Mouse (Mus musculus) heart, postnatal 25 days (tissue): ENCODE results near the gene Mthfs. TPM values are rescaled to one million over a fixed set of nuclear protein-coding genes. Genes with fewer than 3 reads are reported as not detected.
"Not testable (repeated sequence)": the region's sequence is repeated elsewhere in the genome, so short reads cannot be mapped to it uniquely, and the experiment has no call there.

Source experiments
- DNase-seq: peaks from one replicate; pipeline ENCODE4 v3.0.0; 2022; ENCODE audit warnings: low spot score
- intact Hi-C: fragments of 180-260 bp; cut with DNase I; formaldehyde crosslinking; loops from one replicate; pipeline ENCODE4 v1.15.1; 2025
- total RNA-seq, 2 experiments: library from RNA; stranded (reverse); gene quantifications; 2 replicates each; pipeline ENCODE4 v1.2.3; 2021

The Mthfs gene
- total RNA-seq, 2 experiments from 2014 or later: 13.2 to 16.1 TPM

DNA sequence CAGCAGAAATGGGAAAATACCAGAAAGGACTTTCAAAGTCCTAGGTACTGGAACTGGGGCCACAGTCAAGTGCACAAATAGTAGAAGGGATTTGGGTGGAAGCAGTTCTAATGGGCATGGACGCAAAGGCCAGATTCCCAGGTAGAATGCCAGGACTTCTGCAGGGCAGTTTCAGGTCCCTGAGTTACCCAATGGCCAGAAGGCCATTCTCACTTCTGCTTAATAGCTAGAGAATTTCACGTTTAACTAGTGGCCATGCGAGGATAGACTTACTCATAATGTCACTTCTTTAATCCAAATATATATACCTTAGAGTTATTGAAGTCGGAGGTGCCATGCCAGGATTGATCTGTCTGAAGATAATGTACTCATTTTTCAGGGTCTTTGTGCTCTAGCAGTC is 26.7 kb downstream of the Mthfs start:
- DNase-seq, intact Hi-C loops: not testable (repeated sequence)

DNA sequence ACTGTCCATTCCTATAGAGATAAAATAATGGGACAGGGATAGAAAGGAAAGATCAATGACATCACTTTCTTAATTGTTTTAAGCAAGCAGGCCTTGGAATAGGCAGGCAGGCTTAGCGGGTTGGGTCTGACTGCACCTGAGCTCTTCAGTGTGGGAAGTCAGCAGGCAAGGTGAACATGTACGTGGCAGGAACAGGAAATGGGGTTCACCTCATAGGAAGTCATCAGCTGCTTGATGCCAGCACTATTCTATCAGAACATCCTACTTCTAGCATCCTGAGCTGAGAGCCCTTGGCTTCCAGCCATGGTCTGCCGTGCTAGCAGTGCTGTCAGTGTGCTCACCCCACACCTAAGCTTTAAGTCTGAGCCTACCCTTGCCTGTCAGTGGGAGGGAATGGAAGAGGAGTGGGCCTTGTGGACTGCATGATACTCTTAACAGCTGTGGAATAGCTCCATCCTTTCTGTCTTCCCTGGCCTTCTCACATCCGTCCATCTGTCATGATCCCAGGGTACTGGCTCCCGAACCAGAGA is 28.6 kb downstream of the Mthfs start:
- DNase-seq, intact Hi-C loops: not testable (repeated sequence)

DNA sequence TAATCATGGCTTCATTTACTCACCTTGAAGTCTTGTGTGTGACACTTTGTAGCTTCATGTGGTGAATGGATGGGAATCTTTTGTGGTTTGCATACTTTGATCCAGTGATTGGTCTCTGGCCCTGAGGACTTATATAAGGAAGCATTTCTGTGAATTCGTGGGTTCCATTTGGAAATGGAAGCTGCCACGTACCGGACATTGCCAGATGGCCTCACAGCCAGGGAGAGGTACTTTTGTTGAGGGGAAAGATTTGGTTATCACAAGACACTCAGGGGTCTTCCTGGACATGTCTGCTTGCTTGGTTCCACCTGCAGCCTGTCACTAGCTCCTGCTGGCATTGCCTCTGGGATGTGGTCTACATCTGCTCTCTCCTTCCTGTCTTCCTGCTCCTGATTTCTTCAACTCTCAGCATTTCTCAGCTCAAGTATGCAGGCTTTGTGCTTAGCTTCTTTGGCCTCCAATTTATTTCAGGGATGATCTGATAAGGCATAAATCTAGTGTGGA is 30.1 kb downstream of the Mthfs start:
- DNase-seq: not testable (repeated sequence)

DNA sequence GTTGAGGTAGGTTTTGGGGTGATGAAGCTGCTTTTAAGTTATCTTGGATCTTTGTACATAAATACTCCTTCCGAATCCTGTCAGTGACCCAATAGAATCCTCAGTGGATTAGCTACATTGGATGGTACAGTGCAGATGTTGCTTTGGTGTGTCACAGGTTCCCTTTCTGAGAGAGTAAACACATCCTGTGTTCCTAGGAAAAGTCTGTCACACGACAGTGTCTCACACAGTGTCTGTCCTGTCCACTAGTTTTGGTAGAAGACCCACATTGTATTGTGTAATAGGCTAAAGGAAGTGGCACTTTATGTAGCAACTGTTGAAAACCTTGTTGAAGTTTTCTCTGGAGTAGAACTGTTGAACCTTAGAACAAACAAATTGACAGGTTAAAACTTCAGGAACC is 42.9 kb downstream of the Mthfs start:
- intact Hi-C loops: no loop called here
- DNase-seq: no peak

More for the DNA sequence above, 30.1 kb downstream of the Mthfs start:
- intact Hi-C loops: not testable (repeated sequence)

DNA sequence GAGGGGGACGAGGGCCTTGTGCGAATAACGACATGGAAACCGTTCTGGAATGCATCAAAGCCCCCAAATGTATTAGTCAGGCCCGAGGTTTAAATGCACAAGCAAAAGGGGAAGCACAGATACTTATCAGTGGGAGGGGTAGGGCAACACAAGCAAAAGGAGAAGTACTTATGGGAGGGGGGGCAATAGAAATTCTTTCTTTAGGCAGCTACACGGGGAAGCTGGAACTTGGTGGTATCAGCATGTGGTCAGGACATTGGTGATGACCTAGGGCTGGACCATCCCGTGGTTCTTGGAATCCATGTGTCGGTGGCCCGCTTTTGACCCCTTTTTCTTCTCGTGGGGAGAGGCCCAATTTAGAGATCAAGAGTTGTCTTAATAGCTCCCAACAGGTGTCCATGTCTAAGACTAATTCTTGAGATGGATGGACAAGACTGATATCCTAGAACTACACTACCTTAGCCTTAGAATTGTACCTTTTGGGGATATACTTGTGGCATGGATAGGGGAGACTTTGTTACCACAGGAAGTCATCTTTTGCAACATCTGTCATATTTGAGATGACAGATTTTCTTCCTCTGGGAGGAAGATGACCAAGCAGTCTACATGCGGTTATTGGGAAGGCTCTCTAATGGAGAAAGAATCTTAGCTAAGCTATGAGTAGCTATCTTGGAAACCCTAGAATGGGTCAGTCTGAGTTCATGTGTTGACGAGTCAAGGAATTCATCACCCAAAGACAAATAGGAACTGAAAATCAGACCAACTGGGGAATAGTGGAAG is 46.3 kb downstream of the Mthfs start:
- no peak for DNase-seq
- intact Hi-C loops: no loop called here

DNA sequence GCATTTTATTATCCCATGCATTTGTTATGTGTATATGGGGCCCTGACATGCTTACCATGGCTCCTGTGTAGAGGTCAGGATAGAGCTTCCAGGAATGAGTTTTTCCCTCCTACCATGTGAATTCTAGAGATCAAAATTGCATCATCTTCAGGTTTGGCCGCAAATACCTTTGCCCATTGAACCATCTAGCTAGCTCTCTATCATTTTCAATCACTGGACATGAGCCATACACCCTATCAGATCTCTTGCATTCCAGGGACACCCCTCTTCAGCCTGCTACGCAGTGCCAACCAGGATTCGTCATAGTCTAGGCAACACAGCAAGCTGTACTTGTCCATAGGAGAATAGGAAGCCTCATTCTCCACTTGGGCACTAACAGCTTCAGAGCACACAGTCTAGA is 53.5 kb downstream of the Mthfs start:
- intact Hi-C loops: no loop called here

DNA sequence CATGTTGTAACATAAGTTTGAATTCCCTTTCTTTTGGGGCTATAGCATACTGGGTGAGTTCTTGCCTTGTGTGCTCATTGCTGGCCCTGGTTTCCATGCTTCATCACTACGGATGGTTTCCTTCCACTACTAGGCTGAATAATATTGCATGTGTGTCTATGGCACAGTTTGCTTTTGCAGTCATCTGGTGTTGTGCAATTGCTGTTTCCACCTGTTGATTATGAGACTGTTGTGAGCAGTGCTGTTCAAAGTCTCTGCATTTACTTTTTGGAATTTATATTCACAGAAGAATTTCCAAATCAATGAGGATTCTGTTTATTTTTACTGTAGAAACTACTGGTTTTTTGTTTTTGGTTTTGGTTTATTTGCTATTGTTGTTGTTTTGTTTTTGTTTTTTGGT is 54.1 kb downstream of the Mthfs start:
- no peak for DNase-seq
- intact Hi-C loops: no loop called here

More for the DNA sequence above, 53.5 kb downstream of the Mthfs start:
- DNase-seq: no peak

DNA sequence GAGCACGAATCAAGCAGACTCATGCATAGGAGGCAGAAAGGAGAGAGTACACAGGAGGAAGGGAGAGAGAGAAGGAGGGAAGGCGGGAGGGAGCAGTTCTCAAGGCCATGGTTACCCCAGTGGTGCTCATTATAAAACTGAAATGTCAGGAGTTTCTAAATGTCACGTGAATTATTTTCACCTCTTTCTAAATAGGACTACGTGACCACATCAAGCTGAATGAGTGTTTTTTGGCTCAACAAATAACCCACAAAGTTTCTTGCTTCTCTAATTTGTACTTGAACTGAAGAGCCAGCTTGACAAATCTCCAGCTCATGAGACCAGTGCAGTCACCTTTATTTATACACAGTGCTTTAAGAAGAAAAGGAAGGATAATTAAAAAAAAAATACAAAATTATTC is 56.6 kb downstream of the Mthfs start:
- intact Hi-C loops: no loop called here
- no peak for DNase-seq

DNA sequence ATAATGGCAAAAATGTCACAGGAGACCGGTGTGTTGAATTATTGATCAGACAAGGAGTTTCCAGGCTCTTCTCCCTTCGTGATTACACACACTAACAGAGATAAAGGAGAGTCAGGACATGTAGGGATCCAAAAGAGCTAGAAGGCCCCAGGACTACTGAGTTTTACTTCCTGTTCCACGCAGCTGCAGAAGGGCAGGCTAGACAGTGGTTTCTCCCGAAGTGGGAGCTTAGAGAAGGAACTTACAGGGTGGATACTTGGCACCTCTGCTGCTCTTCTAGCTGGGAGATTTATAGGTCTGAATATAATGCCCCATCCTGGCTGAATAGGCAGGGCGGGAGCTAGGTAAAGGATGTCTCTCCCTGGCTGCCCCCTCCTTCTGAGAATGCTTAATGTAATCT is 57.1 kb downstream of the Mthfs start:
- intact Hi-C loops: no loop called here
- DNase-seq: no peak

DNA sequence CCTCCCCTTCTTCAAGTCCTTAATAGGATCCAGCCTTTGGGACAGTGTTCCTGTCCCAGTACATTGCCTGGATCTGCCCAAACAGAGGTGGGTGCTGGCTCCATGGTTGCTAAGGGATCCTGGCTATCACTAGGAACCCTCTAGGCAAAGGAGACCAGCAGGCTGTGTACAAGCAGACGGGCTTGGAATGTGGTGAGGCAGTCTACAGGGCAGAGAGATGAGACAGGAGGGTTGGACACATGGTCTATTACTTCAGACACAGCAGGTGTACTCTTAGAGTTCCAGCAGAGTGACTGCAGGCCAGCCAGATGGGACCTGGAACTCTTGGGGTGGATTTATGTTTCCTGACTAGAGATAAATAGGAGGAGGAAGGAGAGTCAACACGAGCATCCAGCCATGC is 59.9 kb downstream of the Mthfs start:
- intact Hi-C loops: no loop called here
- DNase-seq: no peak

DNA sequence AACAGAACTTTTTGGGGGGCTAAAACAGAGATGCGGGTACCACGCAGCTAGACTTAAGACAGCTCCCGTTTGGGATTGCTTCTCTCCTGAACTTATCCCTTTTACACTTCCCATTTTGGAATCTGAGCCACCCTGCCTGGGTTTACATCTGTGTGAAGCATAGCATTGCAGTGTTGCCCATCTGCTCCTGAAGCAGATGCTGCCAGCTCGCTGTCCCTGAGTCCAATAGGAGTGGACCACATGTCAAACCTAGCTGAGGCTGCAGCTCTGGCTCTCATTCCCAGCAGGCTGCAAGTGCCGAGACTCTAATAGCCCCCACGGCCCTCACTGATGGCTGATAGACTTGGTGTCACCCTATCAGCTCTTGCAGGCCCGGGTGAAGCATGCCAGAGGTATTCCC is 63.3 kb downstream of the Mthfs start:
- DNase-seq: no peak
- intact Hi-C loops: no loop called here

DNA sequence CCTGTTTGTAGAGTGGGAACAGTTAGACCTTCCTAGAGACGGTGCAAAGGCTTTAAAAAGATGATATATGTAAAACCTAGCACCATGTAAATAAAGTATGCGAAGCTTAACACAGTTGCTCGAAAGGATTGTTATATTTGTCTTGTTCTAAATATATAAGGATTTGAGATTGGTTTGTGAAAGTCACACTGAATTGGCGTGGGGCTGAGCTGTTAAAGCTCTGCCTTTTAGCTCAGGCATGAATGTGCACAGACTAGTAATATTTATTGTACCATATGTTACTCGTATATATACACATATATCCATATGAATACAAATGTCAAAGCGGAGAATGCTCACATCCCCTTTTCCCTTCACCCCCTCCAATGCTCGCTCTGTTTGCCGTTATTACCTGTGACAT is 67.7 kb downstream of the Mthfs start:
- DNase-seq: no peak
- intact Hi-C loops: no loop called here

DNA sequence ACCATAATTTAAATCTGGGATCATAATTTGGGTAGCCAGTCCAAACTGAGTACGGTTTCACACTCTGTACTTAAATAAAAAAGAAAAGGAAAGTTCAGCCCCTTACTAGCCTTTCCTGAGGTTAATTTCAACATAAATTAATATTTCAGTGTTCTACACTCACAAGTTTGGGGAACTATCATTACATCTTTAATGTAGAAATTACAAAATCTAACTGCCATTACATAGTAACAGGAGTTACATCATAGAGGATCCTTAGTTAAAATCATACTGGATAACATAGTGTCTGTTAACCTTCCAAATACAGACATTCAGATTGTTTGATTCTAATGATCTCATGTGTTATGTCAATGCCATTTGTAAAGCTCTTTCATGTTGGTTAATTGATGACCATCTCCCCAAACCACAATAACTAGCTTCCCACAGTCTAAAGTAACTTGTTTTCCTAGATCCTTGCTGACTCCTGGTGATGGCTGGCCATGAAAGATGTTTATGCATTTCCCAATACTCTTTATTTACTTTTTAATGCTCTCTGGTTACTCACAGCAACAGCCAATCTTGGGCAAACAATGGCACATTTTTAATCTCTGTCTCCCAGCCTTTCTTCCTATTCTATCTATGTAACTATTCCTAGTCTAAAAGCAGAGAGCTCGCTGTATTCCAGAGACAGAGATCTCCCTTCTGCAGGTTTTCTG is 72.0 kb downstream of the Mthfs start:
- intact Hi-C loops: no loop called here
- no peak for DNase-seq

DNA sequence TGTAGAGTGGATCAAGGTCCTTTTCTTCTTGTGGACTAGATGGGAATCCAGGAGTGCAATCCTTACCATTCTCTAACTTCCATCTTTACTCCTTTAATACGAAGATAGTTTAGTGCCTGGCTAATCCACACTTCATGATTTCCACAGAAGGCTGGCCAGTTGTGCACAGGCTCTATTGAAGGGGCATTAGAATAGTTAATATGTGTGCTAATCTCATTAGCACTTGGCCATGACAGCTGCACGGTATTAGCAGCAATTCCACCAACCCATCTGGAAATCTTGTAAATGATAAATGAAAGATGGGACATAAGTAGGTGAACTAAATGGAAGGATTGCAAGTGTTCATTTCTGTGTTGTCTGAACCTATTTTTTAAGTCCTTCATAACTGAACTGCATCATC is 77.6 kb downstream of the Mthfs start:
- DNase-seq: no peak
- intact Hi-C loops: no loop called here

DNA sequence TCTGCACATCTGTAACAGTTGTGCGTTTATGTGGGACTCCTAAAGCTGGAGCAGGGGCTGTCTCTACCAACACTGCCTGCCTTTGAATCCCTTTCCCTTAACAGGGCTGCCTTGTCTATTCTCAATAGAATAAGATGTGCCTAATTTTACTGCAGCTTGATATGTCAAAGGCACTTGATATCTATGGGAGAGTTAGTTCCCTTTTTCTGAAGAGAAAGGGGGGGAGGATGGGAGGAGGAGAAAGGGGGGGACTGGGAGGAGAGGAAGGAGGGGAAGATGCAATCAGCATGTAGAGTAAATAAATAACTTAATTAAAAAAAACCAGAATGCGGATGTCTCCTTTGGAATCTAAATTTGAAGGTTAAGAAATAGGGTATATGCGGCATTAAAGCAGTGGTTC is 82.9 kb downstream of the Mthfs start:
- DNase-seq: no peak
- intact Hi-C loops: no loop called here

DNA sequence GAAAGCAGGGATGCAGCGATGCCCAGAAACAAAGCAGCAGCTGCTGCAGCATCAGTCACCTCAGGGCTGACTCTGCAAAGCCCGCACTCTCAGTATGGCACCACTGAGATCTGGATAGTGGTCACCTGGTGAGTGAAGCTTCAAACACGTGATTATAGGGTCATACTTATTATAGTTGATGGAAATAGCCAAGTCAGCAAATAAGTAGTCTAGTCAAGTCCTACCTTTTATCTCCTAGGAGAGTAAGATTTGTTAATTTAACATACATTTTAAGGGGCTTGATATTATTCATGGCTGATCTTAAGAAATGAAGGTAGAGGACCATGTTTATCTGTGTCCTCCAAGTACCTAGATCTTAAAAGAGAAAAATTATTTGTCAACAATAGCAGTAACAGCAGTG is 83.6 kb downstream of the Mthfs start:
- no peak for DNase-seq
- intact Hi-C loops: no loop called here

DNA sequence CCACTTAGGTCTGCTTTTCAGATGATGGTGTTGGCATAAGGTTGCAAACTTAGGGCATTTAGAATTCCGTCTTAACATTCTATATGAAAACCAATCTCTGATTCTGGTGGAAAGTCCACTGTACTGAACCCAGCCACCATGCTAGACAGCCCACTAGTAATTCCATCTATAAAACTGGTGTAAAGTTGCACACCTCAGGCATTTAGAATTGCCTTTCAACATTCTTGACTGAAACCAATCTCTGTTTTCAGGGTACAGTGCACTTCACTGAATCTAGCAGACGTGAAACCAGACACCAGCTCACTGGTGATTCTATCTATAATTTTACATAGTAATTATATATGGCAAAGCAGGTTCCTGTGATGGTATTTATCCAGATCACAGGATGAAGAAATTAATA is 95.2 kb downstream of the Mthfs start:
- intact Hi-C loops: no loop called here
- no peak for DNase-seq

DNA sequence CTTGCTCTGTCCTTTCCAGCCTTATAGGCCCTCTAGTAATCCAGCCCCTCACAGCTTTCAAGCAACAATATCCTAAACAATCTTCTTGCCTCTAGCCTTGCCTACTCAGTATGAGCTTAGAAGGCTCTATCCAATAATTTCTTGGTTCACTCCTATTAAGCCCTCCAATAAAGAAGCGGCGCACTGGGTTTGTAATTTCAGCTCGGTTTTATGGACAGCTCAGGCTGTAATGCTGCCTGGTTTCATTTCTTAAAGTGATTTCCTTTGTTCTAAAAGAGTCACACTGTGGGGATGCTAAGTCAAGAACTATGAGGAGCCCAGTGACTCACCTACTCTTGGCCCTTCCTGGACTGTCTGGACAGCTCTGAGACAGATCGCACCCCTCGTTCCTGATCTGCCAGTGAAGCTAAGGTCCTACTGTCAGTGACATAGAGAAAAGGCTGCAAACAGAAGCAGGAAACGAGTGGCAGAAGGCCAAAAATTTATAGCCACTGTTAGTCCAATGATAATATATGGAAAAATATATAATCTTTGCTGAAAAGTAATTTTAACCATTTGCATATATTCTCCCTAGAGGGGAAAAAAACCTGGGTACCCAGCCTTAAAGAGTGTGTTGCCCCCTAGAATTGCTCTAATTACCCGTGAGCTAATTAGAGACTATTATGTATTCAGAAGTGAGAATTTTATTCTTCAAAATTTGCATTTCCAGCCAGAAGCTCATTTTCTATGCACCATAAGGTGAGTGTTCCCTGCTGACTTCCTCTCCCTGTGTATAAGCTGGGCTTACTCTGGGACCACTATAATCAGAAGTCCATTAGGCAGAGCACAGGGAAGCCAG is 98.1 kb downstream of the Mthfs start:
- intact Hi-C loops: no loop called here
- no peak for DNase-seq

DNA sequence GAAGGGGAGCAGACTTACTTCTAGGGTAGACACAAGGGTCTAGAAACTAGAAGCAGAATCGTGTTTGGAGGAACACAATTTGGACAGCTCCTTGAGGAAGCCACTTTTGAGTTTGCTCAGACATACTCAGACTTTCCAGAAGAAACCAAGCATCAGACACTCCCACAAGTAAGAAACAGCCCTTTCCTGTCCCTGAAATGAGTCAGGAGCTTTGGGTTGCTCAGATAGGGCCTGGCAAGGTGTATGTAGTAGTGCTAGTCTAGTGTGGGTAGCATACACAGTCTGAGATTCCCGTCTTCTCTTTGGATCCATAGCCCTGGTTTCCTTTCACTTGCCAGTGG is 98.7 kb downstream of the Mthfs start:
- intact Hi-C loops: no loop called here
- DNase-seq: no peak

DNA sequence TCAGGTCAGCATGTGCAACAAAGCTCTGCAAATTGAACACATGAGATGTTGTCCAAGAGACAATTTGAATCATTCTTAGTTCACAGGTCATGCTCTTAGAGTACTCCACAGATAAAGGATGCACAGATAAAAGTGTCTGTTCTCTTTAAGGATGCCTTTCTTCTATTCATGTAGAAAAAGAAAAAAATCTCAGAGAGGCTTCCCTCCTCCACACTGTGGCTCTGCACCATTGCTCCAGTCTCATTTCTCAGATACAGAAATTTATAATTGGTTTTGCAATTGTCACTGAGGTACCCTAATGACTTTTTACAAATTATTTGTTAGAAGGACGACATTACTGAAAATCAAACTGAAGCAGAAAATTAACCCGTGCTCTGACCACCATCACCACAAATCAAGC is 101.2 kb downstream of the Mthfs start:
- intact Hi-C loops: no loop called here
- DNase-seq: no peak

DNA sequence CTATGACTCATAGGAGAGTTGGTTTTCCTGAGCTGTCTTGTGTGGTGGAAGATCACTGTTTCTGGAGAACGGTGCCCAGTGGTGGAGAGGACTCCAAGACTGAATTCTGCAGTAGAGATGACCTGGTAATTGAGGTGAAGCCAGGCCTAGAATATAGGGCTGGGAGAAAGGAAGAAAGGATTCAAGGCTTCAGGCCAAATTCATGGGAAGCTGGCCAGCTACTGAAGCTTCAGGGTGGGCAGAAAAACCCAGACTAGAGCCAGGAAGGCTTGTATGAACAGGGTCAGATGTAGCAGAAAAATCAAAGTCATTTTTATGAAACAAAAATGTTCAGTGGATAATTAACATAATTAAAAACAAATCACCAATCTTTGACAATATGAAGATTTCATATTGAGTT is 163.3 kb downstream of the Mthfs start:
- no peak for DNase-seq
- intact Hi-C loops: no loop called here
